Mouse (Mus musculus) stomach, postnatal 0 days (tissue): ENCODE measurements around the gene Hist1h2af. TPM values are rescaled to one million over a fixed set of nuclear protein-coding genes. Genes with fewer than 3 reads are reported as not detected.
A peak's percentile ranks its signal among the peaks of the same experiment; 100 is the strongest.

Experiments used
- ATAC-seq: fragments of 200-750 bp; cut with Nextera tagmentation; 2 replicates; pipeline ENCODE4 v1.8.0; 2017; ENCODE audit not compliant: low FRiP score, low TSS enrichment
- DNase-seq: peaks from one replicate; pipeline ENCODE4 v3.0.0-alpha.2; 2016; ENCODE audit warnings: low spot score
- H3K27ac ChIP-seq: fragments of 300-500 bp; sonication (generic); replicated peaks from 2 replicates; pipeline ENCODE4 v1.5.1; 2014; ENCODE audit warnings: mild to moderate bottlenecking, control low read depth
- H3K27me3 ChIP-seq: fragments of 300-500 bp; sonication (generic); 2 replicates; pipeline ENCODE4 v1.6.1; 2014; ENCODE audit warnings: low read length; ENCODE audit not compliant: control insufficient read depth, insufficient read depth
- H3K36me3 ChIP-seq: fragments of 300-500 bp; sonication (generic); 2 replicates; pipeline ENCODE4 v1.6.1; 2014; ENCODE audit warnings: low read length, mixed read lengths; ENCODE audit not compliant: control insufficient read depth, insufficient read depth
- H3K4me1 ChIP-seq: fragments of 300-500 bp; sonication (generic); replicated peaks from 2 replicates; pipeline ENCODE4 v1.6.1; 2014; ENCODE audit warnings: antibody characterized with exemption; ENCODE audit not compliant: control insufficient read depth, insufficient read depth
- H3K4me2 ChIP-seq: fragments of 300-500 bp; sonication (generic); replicated peaks from 2 replicates; pipeline ENCODE4 v1.6.1; 2014; ENCODE audit warnings: low read depth, mild to moderate bottlenecking, control low read depth, moderate library complexity
- H3K4me3 ChIP-seq: fragments of 300-500 bp; sonication (generic); 2 replicates; pipeline ENCODE4 v1.5.1; 2014; ENCODE audit warnings: low read depth, low read length, control low read depth
- H3K9ac ChIP-seq: fragments of 300-500 bp; sonication (generic); 2 replicates; pipeline ENCODE4 v1.6.1; 2014; ENCODE audit warnings: mild to moderate bottlenecking, low read length, control low read depth, mixed read lengths
- H3K9me3 ChIP-seq: fragments of 300-500 bp; sonication (generic); 2 replicates; pipeline ENCODE4 v1.6.1; 2016; ENCODE audit warnings: low read length; ENCODE audit not compliant: control insufficient read depth
- CTCF ChIP-seq: IDR thresholded peaks from 2 replicates; pipeline ENCODE4 v1.5.1; 2016; ENCODE audit warnings: antibody characterized with exemption, low read depth, mild to moderate bottlenecking, moderate library complexity
- EP300 ChIP-seq: optimal IDR thresholded peaks from 2 replicates; pipeline ENCODE3; 2016; ENCODE audit warnings: antibody characterized with exemption
- WGBS: fragments of 180-500 bp; shearing (Covaris S2); extraction: QIAGEN DNeasy Blood & Tissue Kit; methylation state at CpG from one replicate; pipeline ENCODE4 v1.1.7; 2014; 5-methylcytosine and 5-hydroxymethylcytosine counted together
- polyA plus RNA-seq: library from polyadenylated mRNA; unstranded; fragments of >200 nt; fragmentation: Nextera tagmentation; extraction: Ambion mirVana; gene quantifications from 2 replicates; pipeline ENCODE4 v1.2.1, GENCODE M21; 2015

Hist1h2af gene
- polyA plus RNA-seq, 1 experiment from 2014 or later, result 8.9 TPM

GRCm38 (mm10) chr13:23506351-23506750, 27.4 kb upstream of the Hist1h2af start:
- WGBS, result 31% methylated on average over 13 of the region's 13 CpGs
- H3K9ac ChIP-seq, result no peak overlapping the region
- no peak overlapping the region for H3K4me3 ChIP-seq
- no peaks in the 10 kb centered on the region for H3K36me3 ChIP-seq
- no peaks in the 10 kb centered on the region for H3K9me3 ChIP-seq
- DNase-seq, result peak; percentile 49
- no peaks in the 10 kb centered on the region for H3K4me1 ChIP-seq
- no peaks in the 10 kb centered on the region for H3K27me3 ChIP-seq
- peak overlapping the region; percentile 30; the same call in 1 of the 2 replicates for H3K4me2 ChIP-seq
- TF ChIP-seq CTCF, result no peak
- no peak for TF ChIP-seq EP300
- H3K27ac ChIP-seq, result no peak overlapping the region
- 0 out of 2 replicates have a peak, but pooled peaks have one; percentile 24 for ATAC-seq

- no peaks in the 10 kb centered on the region for H3K36me3 ChIP-seq
- H3K4me2 ChIP-seq, result no peak overlapping the region
- no peak overlapping the region for H3K4me3 ChIP-seq
- WGBS, result 48% methylated on average over 14 of the region's 14 CpGs
- H3K27me3 ChIP-seq, result no peaks in the 10 kb centered on the region
- H3K9me3 ChIP-seq, result no peaks in the 10 kb centered on the region
- ATAC-seq, result peak; percentile 29; the same call in 1 of the 2 replicates
- H3K4me1 ChIP-seq, result no peaks in the 10 kb centered on the region
- H3K9ac ChIP-seq, result no peak overlapping the region
- TF ChIP-seq CTCF, result no peak
- no peak for TF ChIP-seq EP300
- H3K27ac ChIP-seq, result no peak overlapping the region
- no peak for DNase-seq
These were observed 26.7 kb upstream of the Hist1h2af start for GRCm38 (mm10) chr13:23506819-23507515.

GRCm38 (mm10) chr13:23510127-23510526, 23.6 kb upstream of the Hist1h2af start:
- Histone ChIP-seq H3K9ac (no peak overlapping the region), H3K27ac (no peak overlapping the region), H3K27me3 (no peaks in the 10 kb centered on the region), H3K36me3 (no peaks in the 10 kb centered on the region), H3K4me1 (no peaks in the 10 kb centered on the region), H3K4me3 (no peak overlapping the region), H3K4me2 (no peak overlapping the region), H3K9me3 (no peaks in the 10 kb centered on the region)
- DNase-seq, result no peak
- WGBS, result 28% methylated on average over 1 of the region's 1 CpGs
- TF ChIP-seq EP300, result no peak
- TF ChIP-seq CTCF, result no peak
- ATAC-seq, result no peak

- H3K9ac ChIP-seq, result no peak overlapping the region
- no peaks in the 10 kb centered on the region for H3K9me3 ChIP-seq
- no peaks in the 10 kb centered on the region for H3K4me1 ChIP-seq
- no peak overlapping the region for H3K4me3 ChIP-seq
- TF ChIP-seq EP300 (no peak), CTCF (no peak)
- no peak for ATAC-seq
- 82% methylated on average over 1 of the region's 1 CpGs for WGBS
- DNase-seq, result no peak
- H3K4me2 ChIP-seq, result no peak overlapping the region
- no peaks in the 10 kb centered on the region for H3K27me3 ChIP-seq
- H3K27ac ChIP-seq, result no peak overlapping the region
- H3K36me3 ChIP-seq, result no peaks in the 10 kb centered on the region
These were observed 20.2 kb upstream of the Hist1h2af start for GRCm38 (mm10) chr13:23513517-23513916.

- Histone ChIP-seq H3K9ac (no peak overlapping the region), H3K27me3 (no peaks in the 10 kb centered on the region), H3K4me3 (no peak overlapping the region), H3K4me1 (no peaks in the 10 kb centered on the region), H3K4me2 (no peak overlapping the region), H3K27ac (no peak overlapping the region), H3K9me3 (no peaks in the 10 kb centered on the region), H3K36me3 (no peaks in the 10 kb centered on the region)
- TF ChIP-seq CTCF (no peak), EP300 (no peak)
- no peak for DNase-seq
- ATAC-seq, result no peak
- WGBS, result 80% methylated on average over 5 of the region's 5 CpGs
These were observed 18.4 kb upstream of the Hist1h2af start for GRCm38 (mm10) chr13:23515281-23515680.

- Histone ChIP-seq H3K4me3 (no peak overlapping the region), H3K9ac (no peak overlapping the region), H3K9me3 (no peaks in the 10 kb centered on the region), H3K36me3 (no peaks in the 10 kb centered on the region), H3K27me3 (no peaks in the 10 kb centered on the region), H3K4me1 (no peaks in the 10 kb centered on the region), H3K27ac (no peak overlapping the region), H3K4me2 (peak overlapping the region; percentile 31; the same call in 1 of the 2 replicates)
- ATAC-seq (no peak), DNase-seq (no peak)
- WGBS, result 51% methylated on average over 15 of the region's 15 CpGs
- TF ChIP-seq CTCF, result no peak
- no peak for TF ChIP-seq EP300
These were observed 17.7 kb upstream of the Hist1h2af start for GRCm38 (mm10) chr13:23515826-23516620.
